Mouse (Mus musculus) lung, embryonic 15.5 days (tissue): ENCODE data around the gene Etv5. TPM values are rescaled to one million over a fixed set of nuclear protein-coding genes. Genes with fewer than 3 reads are reported as not detected.

ENCODE experiments used
- polyA plus RNA-seq: library from polyadenylated mRNA; unstranded; fragments of >200 nt; fragmentation: Nextera tagmentation; extraction: Ambion mirVana; gene quantifications from 2 replicates; pipeline ENCODE4 v1.2.1, GENCODE M21; 2015

Etv5 gene
- polyA plus RNA-seq, 1 experiment from 2014 or later, result 167 TPM

Other genes starting within 250 kb of the Etv5 start
- 421 and 424 TPM in 2 replicates for gene Tra2b, start 173.7 kb downstream of the Etv5 start, polyA plus RNA-seq
- gene Dgkg, start 217.5 kb upstream of the Etv5 start, polyA plus RNA-seq, result 0.79 and 1.1 TPM in 2 replicates